Mouse (Mus musculus): ENCODE data around the gene Rgs6.

- TF ChIP-seq CTCF (IDR thresholded peaks at IDR 0.05; ENCODE audit: low read depth) (peak; percentile 39), EP300 (optimal IDR thresholded peaks at IDR 0.05) (no peak)
Measured at GRCm38 (mm10) chr12:82568370-82568769, 19.7 kb upstream of the Rgs6 start.

All from stomach, postnatal 0 days (tissue).